Mouse (Mus musculus): Measurements from ENCODE around the gene Vwa3b. TPM values are rescaled to one million over a fixed set of nuclear protein-coding genes. Genes with fewer than 3 reads are reported as not detected.

Gene Vwa3b
- 4.1 TPM for polyA plus RNA-seq (2017; shearing (Covaris generic))

GRCm38 (mm10) chr1:37025962-37026686 is at the start of gene Vwa3b:
Vwa3b (plus strand) TSS chr1:37026596.

GRCm38 (mm10) chr1:37214144-37214543 is 187.7 kb downstream of the Vwa3b start, which contains the start of gene Cnga3:
Cnga3 (plus strand) TSS chr1:37214434.

Other genes starting within 250 kb of the Vwa3b start
- gene Tmem131, start 82.9 kb upstream of the Vwa3b start, polyA plus RNA-seq (2017; shearing (Covaris generic)): 44.8 TPM
- not detected for gene Cnga3, start 187.8 kb downstream of the Vwa3b start, polyA plus RNA-seq (2017; shearing (Covaris generic))

Measured in naive thymus-derived CD4-positive, alpha-beta T cell, adult 5 months (primary cell).